Mouse (Mus musculus) intestine, embryonic 14.5 days (tissue): ENCODE results near the gene Mst1. TPM values are rescaled to one million over a fixed set of nuclear protein-coding genes. Genes with fewer than 3 reads are reported as not detected.

Experiments used
- ATAC-seq: fragments of 200-750 bp; cut with Nextera tagmentation; replicated peaks from 2 replicates; pipeline ENCODE4 v1.8.0; 2017; ENCODE audit warnings: low read depth, moderate number of reproducible peaks, moderate TSS enrichment, moderate library complexity; ENCODE audit not compliant: low FRiP score, low TSS enrichment
- DNase-seq: peaks from one replicate; pipeline ENCODE4 v3.0.0-alpha.2; 2018; ENCODE audit warnings: low spot score
- H3K27ac ChIP-seq: fragments of 300-500 bp; sonication (generic); 2 replicates; pipeline ENCODE4 v1.5.1; 2014; ENCODE audit warnings: low read depth, mild to moderate bottlenecking, control low read depth
- H3K27me3 ChIP-seq: fragments of 300-500 bp; sonication (generic); replicated peaks from 2 replicates; pipeline ENCODE4 v1.6.1; 2014; ENCODE audit warnings: low read length, control low read depth; ENCODE audit not compliant: control insufficient read depth, insufficient read depth
- H3K36me3 ChIP-seq: fragments of 300-500 bp; sonication (generic); 2 replicates; pipeline ENCODE4 v1.6.1; 2014; ENCODE audit warnings: low read length, control low read depth; ENCODE audit not compliant: control insufficient read depth, insufficient read depth
- H3K4me1 ChIP-seq: fragments of 300-500 bp; sonication (generic); replicated peaks from 2 replicates; pipeline ENCODE4 v1.6.1; 2014; ENCODE audit warnings: low read length, control low read depth, mixed read lengths; ENCODE audit not compliant: control insufficient read depth, insufficient read depth
- H3K4me2 ChIP-seq: fragments of 300-500 bp; sonication (generic); 2 replicates; pipeline ENCODE4 v1.6.1; 2014; ENCODE audit warnings: low read length
- H3K4me3 ChIP-seq: fragments of 300-500 bp; sonication (generic); 2 replicates; pipeline ENCODE4 v1.5.1; 2014; ENCODE audit warnings: low read depth, low read length, control low read depth, mixed read lengths
- H3K9ac ChIP-seq: fragments of 300-500 bp; sonication (generic); 2 replicates; pipeline ENCODE4 v1.6.1; 2014; ENCODE audit warnings: mild to moderate bottlenecking, low read length
- H3K9me3 ChIP-seq: fragments of 300-500 bp; sonication (generic); 2 replicates; pipeline ENCODE4 v1.6.1; 2016; ENCODE audit warnings: low read length, control low read depth; ENCODE audit not compliant: control insufficient read depth
- WGBS: fragments of 180-500 bp; shearing (Covaris S2); extraction: QIAGEN DNeasy Blood & Tissue Kit; methylation state at CpG from one replicate; pipeline ENCODE4 v1.1.7; 2014; 5-methylcytosine and 5-hydroxymethylcytosine counted together
- polyA plus RNA-seq: library from polyadenylated mRNA; unstranded; fragments of >200 nt; fragmentation: Nextera tagmentation; extraction: Ambion mirVana; gene quantifications from 2 replicates; pipeline ENCODE4 v1.2.1, GENCODE M21; 2014

The Mst1 gene
- polyA plus RNA-seq, 1 experiment from 2014 or later, result 0.78 TPM

DNA sequence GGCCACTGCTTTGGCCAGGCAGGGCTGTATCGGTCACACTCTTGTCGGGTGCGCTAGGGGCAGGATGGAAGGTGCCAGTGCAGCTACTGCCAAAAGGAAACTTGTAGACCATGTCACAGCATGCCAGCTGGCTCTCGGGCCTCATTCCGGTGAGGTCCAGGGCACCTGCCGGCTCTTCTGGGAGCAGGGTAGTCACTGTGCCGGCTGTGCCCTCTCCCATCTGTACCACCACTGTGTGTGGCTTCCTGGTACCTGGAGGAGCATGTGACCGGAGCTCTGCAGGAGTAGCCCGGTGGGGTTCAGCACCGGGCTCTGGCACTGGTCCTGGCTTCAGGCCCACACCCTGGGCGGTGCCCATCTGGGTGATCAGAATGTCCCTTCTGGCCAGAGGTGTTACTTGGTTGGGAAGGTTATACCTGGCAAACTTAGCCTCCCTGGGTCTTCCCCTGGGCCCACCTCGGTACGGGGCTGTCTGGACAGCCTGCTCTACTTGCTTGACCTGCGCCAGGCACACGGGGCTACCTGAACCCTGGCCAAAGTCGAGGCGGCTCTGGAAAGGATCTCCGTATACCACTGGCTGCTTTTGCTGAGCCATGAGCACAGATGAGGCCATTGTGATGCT is 32.6 kb downstream of the Mst1 start:
- no peak overlapping the region for H3K27ac ChIP-seq
- no peaks in the 10 kb centered on the region for H3K27me3 ChIP-seq
- H3K9me3 ChIP-seq, result 0 out of 2 replicates have a peak, but pooled peaks cover 6% of the 10 kb centered on the region
- no peak overlapping the region for H3K4me3 ChIP-seq
- no peak for ATAC-seq
- H3K36me3 ChIP-seq, result no peaks in the 10 kb centered on the region
- H3K9ac ChIP-seq, result no peak overlapping the region
- H3K4me2 ChIP-seq, result no peak overlapping the region
- H3K4me1 ChIP-seq, result peaks cover 22% of the 10 kb centered on the region
- 95% methylated on average over 18 of the region's 18 CpGs for WGBS
- no peak for DNase-seq

DNA sequence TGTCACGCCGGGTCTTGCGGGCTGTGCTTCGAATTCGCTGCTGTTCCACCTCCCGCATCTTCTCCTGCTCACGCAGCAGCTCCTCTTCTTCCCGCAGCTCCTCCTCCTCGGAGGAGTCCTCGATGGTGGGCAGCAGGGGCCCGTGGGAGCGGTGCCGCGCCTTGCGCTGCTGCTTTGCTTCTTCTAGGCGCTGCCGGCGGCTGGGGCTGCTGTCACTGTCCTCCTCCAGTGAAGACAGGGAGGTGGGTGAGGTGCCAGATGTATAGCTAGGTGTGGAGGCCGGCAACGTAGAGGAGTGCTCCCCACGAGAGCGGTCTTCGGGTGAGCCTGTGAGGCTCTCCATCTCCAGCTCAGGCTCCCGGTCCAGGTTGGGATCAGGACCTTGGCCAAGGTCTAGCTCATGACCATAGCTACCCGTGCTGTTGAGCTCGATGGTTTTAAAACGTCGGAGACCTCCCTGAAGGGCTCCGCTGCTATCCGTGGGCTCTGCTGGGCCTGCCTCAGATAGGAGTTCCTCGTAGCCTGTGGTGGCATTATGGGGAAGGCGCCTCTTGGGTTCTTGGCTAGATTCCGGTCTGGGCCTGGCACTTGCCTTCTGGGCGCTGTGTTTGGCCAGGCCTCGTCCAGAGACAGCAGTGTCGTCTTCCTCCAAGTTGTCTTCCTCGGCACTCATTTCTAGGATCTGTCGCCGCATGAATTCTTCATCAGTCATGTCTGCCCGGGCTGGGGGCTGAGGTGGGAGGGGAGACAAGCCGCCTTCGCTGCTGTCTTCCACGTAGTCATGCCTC is 35.2 kb downstream of the Mst1 start:
- no peak overlapping the region for H3K4me2 ChIP-seq
- ATAC-seq (no peak), DNase-seq (no peak)
- H3K36me3 ChIP-seq, result no peaks in the 10 kb centered on the region
- H3K9ac ChIP-seq, result no peak overlapping the region
- 0 out of 2 replicates have a peak, but pooled peaks cover 6% of the 10 kb centered on the region for H3K9me3 ChIP-seq
- H3K27me3 ChIP-seq, result no peaks in the 10 kb centered on the region
- no peak overlapping the region for H3K4me3 ChIP-seq
- WGBS, result 62% methylated on average over 43 of the region's 43 CpGs
- H3K4me1 ChIP-seq, result peaks cover 30% of the 10 kb centered on the region
- H3K27ac ChIP-seq, result no peak overlapping the region

DNA sequence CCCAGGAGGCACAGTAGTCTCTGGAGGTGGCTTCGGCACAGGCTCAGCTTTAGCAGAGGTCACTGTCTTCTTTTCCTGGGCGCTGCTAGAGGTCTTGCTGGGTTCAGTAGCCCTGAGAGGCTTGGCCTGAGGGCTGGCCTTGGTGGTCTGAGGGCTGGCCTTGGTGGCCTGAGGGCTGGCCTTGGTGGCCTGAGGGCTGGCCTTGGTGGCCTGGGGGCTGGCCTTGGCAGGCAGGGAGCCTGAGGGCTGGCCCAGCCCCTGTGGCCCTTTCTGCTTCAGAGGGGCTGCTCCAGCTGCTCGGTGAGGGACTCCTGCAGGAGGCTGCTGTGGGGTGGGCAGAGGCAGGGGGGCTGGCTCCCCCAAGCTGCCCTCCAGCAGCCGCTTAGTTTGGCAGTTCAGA is 36.9 kb downstream of the Mst1 start:
- 56% methylated on average over 4 of the region's 4 CpGs for WGBS

DNA sequence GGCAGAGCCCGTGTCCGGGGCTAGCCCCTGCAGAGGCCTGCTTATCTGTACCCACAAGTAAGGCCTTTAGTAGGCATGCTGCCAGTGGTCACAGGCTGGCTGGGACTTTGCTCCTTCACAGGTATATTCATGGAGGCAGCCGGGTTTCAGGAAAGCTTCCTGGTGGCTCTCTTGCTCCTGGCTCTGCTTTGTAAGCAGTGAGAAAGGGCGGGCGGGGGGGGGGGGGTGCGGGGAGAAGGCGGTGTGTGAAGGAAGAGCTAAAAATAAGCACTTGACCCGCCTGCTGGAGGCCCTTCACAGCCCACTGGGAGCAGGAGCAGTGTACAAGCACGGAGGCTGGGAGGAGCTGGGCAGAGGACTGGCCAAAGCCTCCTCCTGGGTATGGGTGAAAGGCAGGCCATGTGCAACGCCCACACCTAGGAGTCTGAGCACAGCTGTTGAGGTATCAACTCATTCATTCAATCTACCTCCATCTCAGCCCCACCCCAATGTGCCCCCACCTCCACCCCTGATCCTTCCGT is 39.7 kb downstream of the Mst1 start:
- no peak overlapping the region for H3K9ac ChIP-seq
- 36% methylated on average over 10 of the region's 11 CpGs for WGBS
- peaks cover 23% of the 10 kb centered on the region for H3K4me1 ChIP-seq
- peak overlapping the region; percentile 5; the same call in 1 of the 2 replicates for H3K27ac ChIP-seq
- ATAC-seq (peak; percentile 82), DNase-seq (peak; percentile 68)
- no peaks in the 10 kb centered on the region for H3K9me3 ChIP-seq
- no peaks in the 10 kb centered on the region for H3K27me3 ChIP-seq
- no peak overlapping the region for H3K4me3 ChIP-seq
- H3K4me2 ChIP-seq, result 0 out of 2 replicates have a peak overlapping the region, but pooled peaks have one; percentile 2
- H3K36me3 ChIP-seq, result no peaks in the 10 kb centered on the region

More for the DNA sequence above, 36.9 kb downstream of the Mst1 start:
- H3K4me2 ChIP-seq, result no peak overlapping the region
- 0 out of 2 replicates have a peak, but pooled peaks cover 6% of the 10 kb centered on the region for H3K9me3 ChIP-seq
- H3K27me3 ChIP-seq, result no peaks in the 10 kb centered on the region
- H3K4me1 ChIP-seq, result peaks cover 23% of the 10 kb centered on the region
- no peak for DNase-seq
- ATAC-seq, result no peak
- H3K9ac ChIP-seq, result no peak overlapping the region
- H3K4me3 ChIP-seq, result no peak overlapping the region
- H3K36me3 ChIP-seq, result no peaks in the 10 kb centered on the region
- H3K27ac ChIP-seq, result peak overlapping the region; percentile 47; the same call in 1 of the 2 replicates

DNA sequence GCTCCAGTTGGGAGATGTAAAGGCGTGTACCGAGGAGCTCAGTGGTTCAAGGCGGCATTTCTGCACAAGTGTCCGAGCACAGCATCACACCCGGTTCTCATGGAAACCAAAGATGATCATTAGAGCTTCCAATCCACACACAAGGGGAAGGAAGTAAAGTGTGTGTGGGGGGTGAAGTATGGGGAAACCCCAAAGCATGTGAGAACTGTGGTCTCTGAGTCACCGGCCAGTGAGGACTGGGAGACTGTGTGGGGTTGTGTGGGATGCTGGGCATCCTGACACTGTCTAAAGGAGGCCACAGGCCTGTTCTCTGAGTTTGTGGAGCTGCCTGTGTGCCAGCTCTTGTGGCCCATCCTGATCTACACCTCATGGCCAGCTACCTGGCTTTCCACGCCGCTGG is 40.4 kb downstream of the Mst1 start:
- H3K9ac ChIP-seq, result no peak overlapping the region
- no peaks in the 10 kb centered on the region for H3K9me3 ChIP-seq
- no peaks in the 10 kb centered on the region for H3K36me3 ChIP-seq
- no peak overlapping the region for H3K4me3 ChIP-seq
- no peak for DNase-seq
- H3K4me2 ChIP-seq, result no peak overlapping the region
- no peak overlapping the region for H3K27ac ChIP-seq
- ATAC-seq, result no peak
- no peaks in the 10 kb centered on the region for H3K27me3 ChIP-seq
- peaks cover 23% of the 10 kb centered on the region for H3K4me1 ChIP-seq
- WGBS, result 92% methylated on average over 8 of the region's 8 CpGs

DNA sequence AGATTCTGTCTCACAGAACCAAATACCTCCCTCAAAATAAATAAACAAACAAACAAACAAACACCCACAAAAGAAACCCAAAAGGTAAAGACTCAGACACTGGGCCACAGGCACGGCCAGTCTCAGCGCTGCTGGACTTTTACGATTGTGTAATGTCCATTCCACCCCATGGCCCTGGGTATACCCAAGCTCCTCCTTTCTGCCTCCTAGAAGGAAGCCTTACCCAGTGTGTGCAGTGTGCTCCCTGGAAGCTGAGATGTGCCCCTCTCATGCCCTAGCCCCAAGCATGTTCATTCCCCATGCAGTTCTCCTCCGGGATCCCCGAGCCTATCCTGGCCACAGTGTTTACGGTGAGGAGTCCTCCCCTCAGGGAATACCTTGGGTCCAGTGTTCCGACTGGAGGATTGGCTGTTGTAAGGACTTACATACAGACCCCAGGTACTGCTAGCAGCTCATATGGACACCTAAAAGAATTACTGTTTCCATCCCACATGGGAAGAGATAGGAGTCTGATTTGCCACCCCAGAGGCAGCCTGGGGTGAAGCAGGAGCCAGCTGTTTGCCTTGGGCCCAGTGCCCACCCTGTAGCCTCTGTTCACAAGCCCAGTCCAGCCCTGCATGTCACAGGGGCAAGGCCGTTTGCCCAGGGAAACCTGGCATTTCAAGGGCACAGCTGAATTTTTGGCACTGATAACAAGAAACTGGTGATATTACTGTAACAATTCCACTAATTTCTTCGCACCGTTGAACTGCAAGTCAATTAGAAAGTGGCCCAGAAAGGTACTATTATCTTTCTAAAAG is 41.1 kb downstream of the Mst1 start:
- Histone ChIP-seq H3K36me3 (no peaks in the 10 kb centered on the region), H3K27ac (no peak overlapping the region), H3K27me3 (no peaks in the 10 kb centered on the region), H3K9me3 (no peaks in the 10 kb centered on the region), H3K9ac (no peak overlapping the region), H3K4me2 (no peak overlapping the region), H3K4me3 (no peak overlapping the region), H3K4me1 (peaks cover 23% of the 10 kb centered on the region)
- ATAC-seq (no peak), DNase-seq (no peak)
- WGBS, result 84% methylated on average over 10 of the region's 10 CpGs

DNA sequence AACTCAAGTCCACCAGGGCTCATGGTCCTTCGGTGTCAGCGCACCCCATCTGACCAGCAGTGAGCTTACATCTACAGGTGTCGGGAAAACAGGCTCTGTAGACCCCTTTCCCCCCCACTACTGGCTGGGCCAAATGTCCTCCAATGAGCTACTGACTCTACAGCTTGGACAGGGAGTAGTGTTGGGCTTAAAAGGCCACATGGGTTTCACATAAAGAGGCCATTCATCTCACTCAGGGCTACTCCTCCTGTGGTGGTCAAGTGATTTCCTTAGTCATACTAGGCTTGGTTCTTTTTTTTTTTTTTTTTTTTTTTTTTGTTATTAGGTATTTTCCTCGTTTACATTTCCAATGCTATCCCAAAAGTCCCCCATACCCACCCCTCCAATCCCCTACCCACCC is 43.7 kb downstream of the Mst1 start:
- Histone ChIP-seq H3K4me1 (peaks cover 18% of the 10 kb centered on the region; the same call in 1 of the 2 replicates), H3K4me3 (no peak overlapping the region), H3K9me3 (no peaks in the 10 kb centered on the region), H3K4me2 (no peak overlapping the region), H3K9ac (no peak overlapping the region), H3K36me3 (no peaks in the 10 kb centered on the region), H3K27me3 (no peaks in the 10 kb centered on the region), H3K27ac (no peak overlapping the region)
- DNase-seq, result no peak
- WGBS, result 76% methylated on average over 4 of the region's 4 CpGs
- ATAC-seq, result no peak

DNA sequence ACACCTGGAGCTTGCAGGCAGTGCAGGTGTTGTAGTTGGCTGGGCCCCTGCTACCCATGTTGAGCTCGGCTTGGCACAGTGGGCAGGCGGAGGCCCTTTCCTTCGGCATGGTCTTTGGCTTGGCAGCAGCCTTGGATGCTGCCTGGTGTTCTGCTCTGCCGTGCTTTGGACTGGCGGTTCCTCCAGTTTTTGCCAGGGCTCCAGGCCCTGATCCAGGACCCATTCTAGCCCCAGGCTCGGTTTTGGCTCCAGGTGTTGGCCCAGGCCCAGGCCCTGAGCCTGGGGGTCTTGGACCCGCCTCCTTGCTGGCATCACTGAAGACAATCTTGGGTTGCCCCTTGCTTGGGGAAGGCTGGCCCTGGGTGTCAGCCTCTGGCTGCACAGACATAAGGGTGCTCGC is 45.5 kb downstream of the Mst1 start:
- H3K4me1 ChIP-seq, result peaks cover 4% of the 10 kb centered on the region; the same call in 1 of the 2 replicates
- no peak for DNase-seq
- no peak overlapping the region for H3K4me3 ChIP-seq
- no peak overlapping the region for H3K4me2 ChIP-seq
- no peaks in the 10 kb centered on the region for H3K27me3 ChIP-seq
- 90% methylated on average over 8 of the region's 8 CpGs for WGBS
- H3K9me3 ChIP-seq, result no peaks in the 10 kb centered on the region
- H3K9ac ChIP-seq, result no peak overlapping the region
- ATAC-seq, result no peak
- no peak overlapping the region for H3K27ac ChIP-seq
- H3K36me3 ChIP-seq, result no peaks in the 10 kb centered on the region
